Mouse (Mus musculus): ENCODE results near the gene Sort1. TPM values are rescaled to one million over a fixed set of nuclear protein-coding genes. Genes with fewer than 3 reads are reported as not detected.
"Not testable (repeated sequence)": the region's sequence is repeated elsewhere in the genome, so short reads cannot be mapped to it uniquely, and the experiment has no call there.

The Sort1 gene
- polyA plus RNA-seq (2015; fragmentation: Nextera tagmentation; extraction: Ambion mirVana): 3.8 and 4.4 TPM in 2 replicates

GRCm38 (mm10) chr3:108283781-108284601 is at the start of gene Sort1:
Gene Sort1 (plus strand): TSS chr3:108284082.
- Histone ChIP-seq H3K4me1 (replicated peaks) (peaks cover 40% of the 10 kb centered on the region), H3K36me3 (replicated peaks) (peaks cover 8% of the 10 kb centered on the region), H3K9ac (peak within 1 kb of the TSS; percentile 48), H3K27ac (replicated peaks) (peak within 1 kb of the TSS; percentile 53; the same call in 1 of the 2 replicates), H3K4me3 (replicated peaks) (peak within 1 kb of the TSS; percentile 67), H3K27me3 (peaks cover 37% of the 10 kb centered on the region), H3K4me2 (peak within 1 kb of the TSS; percentile 83), H3K9me3 (replicated peaks) (no peaks in the 10 kb centered on the region)
- under 1% methylated on average over 109 of the region's 109 CpGs for WGBS (ENCODE audit: insufficient replicate concordance)
- peak; percentile 87 for ATAC-seq (ENCODE audit: insufficient read depth)

DNA sequence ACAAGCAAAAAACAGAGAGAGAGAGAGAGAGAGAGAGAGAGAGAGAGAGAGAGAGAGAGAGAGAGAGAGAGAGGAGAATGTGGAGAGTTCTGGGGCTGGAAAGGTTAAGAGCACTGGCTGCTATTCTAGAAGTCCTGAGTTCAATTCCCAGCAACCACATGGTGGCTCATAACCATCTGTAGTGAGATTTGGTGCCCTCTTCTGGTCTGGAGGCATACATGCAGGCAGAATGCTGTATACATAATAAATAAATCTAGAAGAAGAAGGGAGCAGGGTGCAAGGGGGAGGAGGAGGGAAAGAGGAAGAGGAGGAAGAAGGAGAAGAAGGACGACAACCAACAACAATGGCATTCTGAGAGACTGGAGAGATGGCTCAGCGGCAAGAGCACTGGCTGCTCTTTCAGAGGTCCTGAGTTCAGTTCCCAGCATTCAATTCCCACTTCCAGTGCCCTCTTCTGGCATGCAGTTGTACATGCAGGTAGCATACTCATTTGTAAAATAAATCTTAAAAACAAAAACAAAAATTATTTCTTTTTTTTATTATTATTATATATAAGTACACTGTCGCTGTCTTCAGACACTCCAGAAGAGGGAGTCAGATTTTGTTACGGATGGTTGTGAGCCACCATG is 46.3 kb upstream of the Sort1 start:
- not testable (repeated sequence) for H3K4me2 ChIP-seq; H3K27ac ChIP-seq (replicated peaks); H3K36me3 ChIP-seq (replicated peaks); H3K9me3 ChIP-seq (replicated peaks); H3K4me3 ChIP-seq (replicated peaks); H3K4me1 ChIP-seq (replicated peaks); H3K27me3 ChIP-seq; H3K9ac ChIP-seq; ATAC-seq (ENCODE audit: insufficient read depth)
- WGBS (ENCODE audit: insufficient replicate concordance): 76% methylated on average over 4 of the region's 4 CpGs

GRCm38 (mm10) chr3:108241243-108241839 is 42.5 kb upstream of the Sort1 start:
- H3K4me2 ChIP-seq: no peak overlapping the region
- H3K4me1 ChIP-seq (replicated peaks): no peaks in the 10 kb centered on the region
- no peak overlapping the region for H3K27ac ChIP-seq (replicated peaks)
- H3K9me3 ChIP-seq (replicated peaks): no peaks in the 10 kb centered on the region
- H3K27me3 ChIP-seq: no peaks in the 10 kb centered on the region
- ATAC-seq (ENCODE audit: insufficient read depth): no peak
- H3K4me3 ChIP-seq (replicated peaks): no peak overlapping the region
- no peaks in the 10 kb centered on the region for H3K36me3 ChIP-seq (replicated peaks)
- no peak overlapping the region for H3K9ac ChIP-seq
- WGBS (ENCODE audit: insufficient replicate concordance): 71% methylated on average over 3 of the region's 3 CpGs

DNA sequence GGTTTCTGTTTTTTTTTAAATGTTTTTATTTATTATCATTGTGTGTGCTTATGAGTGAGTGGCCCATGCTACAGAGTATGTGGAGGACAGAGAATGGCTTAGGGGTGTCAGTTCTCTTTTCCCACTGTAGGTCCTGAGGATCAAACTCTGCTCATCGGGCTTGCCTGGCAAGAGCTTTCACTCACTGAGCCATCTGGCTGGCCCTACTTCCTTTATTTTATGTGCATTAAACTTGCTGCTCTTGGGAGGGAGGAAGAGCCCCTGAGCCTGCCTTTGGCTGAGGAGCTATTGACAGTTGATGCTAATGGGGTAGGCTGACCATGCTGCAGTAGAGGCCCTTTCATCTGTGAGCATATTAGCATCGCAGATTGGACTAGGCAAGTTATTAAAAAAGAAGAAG is 37.0 kb upstream of the Sort1 start:
- Histone ChIP-seq H3K4me2 (no peak overlapping the region), H3K4me1 (replicated peaks) (no peaks in the 10 kb centered on the region), H3K9me3 (replicated peaks) (no peaks in the 10 kb centered on the region), H3K27me3 (no peaks in the 10 kb centered on the region), H3K27ac (replicated peaks) (no peak overlapping the region), H3K36me3 (replicated peaks) (no peaks in the 10 kb centered on the region), H3K4me3 (replicated peaks) (no peak overlapping the region), H3K9ac (no peak overlapping the region)
- WGBS (ENCODE audit: insufficient replicate concordance): 53% methylated on average over 2 of the region's 2 CpGs
- no peak for ATAC-seq (ENCODE audit: insufficient read depth)

DNA sequence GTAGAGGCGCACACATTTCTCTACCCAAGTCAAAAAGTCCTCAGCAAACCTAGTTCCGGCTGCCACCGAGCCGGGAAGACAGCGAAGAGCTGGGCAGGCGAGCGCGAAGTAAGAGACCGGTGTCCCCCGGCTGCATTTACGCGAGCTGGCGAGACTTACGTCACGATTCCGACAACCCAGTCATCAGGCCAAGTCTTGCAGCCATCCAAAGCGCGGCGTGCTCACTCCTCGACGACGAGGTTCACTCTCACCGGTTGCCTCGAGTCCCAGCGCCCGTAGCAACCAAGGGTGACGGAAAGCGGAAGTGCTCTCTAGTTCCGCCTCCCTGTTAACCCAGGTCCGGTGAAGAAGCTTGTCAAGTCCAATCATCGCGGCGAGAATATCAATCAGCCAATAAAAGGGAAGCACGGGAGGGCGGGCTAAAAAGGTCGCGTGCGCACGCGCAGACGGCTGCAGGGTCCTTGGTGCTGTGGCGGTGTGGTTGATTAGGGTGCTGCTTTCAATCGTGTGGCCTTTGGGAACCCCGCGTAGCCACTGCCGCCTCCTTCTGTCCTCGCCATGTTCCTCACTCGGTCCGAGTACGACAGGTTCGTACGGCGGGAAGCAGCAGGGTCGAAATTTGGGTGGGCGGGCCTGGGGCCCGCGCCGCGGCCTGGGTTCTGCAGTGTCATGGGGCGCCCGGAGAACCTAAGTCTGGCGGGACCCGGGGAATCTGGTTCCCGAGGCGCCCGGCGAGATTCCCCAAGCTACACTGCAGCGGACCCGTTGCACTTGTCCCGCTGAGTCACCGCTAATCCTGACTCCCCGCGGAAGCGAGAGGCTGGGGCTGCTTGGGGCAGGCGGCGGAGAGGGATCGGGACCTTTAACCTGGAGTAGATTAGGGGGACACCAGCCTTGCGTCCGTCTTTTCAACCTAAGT is 26.9 kb upstream of the Sort1 start, which contains the start of gene Psma5:
Psma5 (plus strand) TSS at position 208 of the 919 bp plus-strand sequence.
- peak; percentile 97 for ATAC-seq (ENCODE audit: insufficient read depth)
- Histone ChIP-seq H3K36me3 (replicated peaks) (peaks cover 3% of the 10 kb centered on the region), H3K27me3 (no peaks in the 10 kb centered on the region), H3K9me3 (replicated peaks) (no peaks in the 10 kb centered on the region), H3K27ac (replicated peaks) (peak within 1 kb of the TSS; percentile 90), H3K9ac (peak within 1 kb of the TSS; percentile 85), H3K4me2 (peak within 1 kb of the TSS; percentile 87), H3K4me1 (replicated peaks) (peaks cover 25% of the 10 kb centered on the region), H3K4me3 (replicated peaks) (peak within 1 kb of the TSS; percentile 90)
- under 1% methylated on average over 79 of the region's 79 CpGs for WGBS (ENCODE audit: insufficient replicate concordance)

DNA sequence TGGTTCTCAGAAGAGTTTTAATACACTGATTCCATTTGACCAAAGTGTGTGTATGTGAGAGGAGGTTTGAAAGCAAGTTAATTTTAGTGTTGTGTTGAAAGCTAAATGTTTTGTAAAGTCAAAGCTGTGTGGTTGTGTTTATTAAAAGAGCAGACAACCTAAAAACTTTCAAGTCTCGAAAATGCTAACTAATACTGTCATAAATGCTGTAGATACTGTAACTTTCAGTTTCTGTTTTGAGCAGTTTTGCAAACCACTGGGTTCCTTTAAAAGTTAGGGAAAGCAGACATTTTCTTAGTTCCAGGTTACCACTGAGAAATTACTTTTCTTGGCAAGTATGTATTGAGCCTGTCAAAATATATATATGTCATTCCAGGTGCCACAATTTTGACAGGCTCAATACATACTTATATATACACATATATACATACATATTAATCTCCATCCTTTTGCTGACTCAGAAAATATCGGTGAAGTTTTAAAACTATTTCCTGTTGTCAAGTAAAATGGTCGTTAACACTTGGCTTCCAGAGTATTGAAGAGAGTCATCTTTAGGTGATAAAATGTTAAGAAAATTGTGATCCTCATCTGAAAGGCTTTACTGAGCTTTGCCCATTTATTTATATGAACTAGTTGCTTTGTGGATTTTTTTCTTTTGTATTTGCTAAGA is 25.9 kb upstream of the Sort1 start:
- Histone ChIP-seq H3K4me2 (peak overlapping the region; percentile 87), H3K4me3 (replicated peaks) (peak overlapping the region; percentile 90), H3K36me3 (replicated peaks) (peaks cover 11% of the 10 kb centered on the region), H3K4me1 (replicated peaks) (peaks cover 25% of the 10 kb centered on the region), H3K9ac (peak overlapping the region; percentile 85), H3K27ac (replicated peaks) (peak overlapping the region; percentile 90), H3K9me3 (replicated peaks) (no peaks in the 10 kb centered on the region), H3K27me3 (no peaks in the 10 kb centered on the region)
- ATAC-seq (ENCODE audit: insufficient read depth): no peak
- WGBS (ENCODE audit: insufficient replicate concordance): 23% methylated on average over 3 of the region's 3 CpGs

GRCm38 (mm10) chr3:108259319-108259718 is 24.6 kb upstream of the Sort1 start:
- Histone ChIP-seq H3K4me3 (replicated peaks) (no peak overlapping the region; the same call in 1 of the 2 replicates), H3K9me3 (replicated peaks) (no peaks in the 10 kb centered on the region), H3K27ac (replicated peaks) (no peak overlapping the region), H3K4me1 (replicated peaks) (peaks cover 25% of the 10 kb centered on the region), H3K4me2 (peak overlapping the region; percentile 87; the same call in 1 of the 2 replicates), H3K9ac (no peak overlapping the region), H3K27me3 (no peaks in the 10 kb centered on the region), H3K36me3 (replicated peaks) (peaks cover 18% of the 10 kb centered on the region)
- 34% methylated on average over 3 of the region's 3 CpGs for WGBS (ENCODE audit: insufficient replicate concordance)
- ATAC-seq (ENCODE audit: insufficient read depth): no peak

GRCm38 (mm10) chr3:108279495-108279894 is 4.4 kb upstream of the Sort1 start:
- not testable (repeated sequence) for H3K4me3 ChIP-seq (replicated peaks); H3K4me2 ChIP-seq; H3K27ac ChIP-seq (replicated peaks); H3K9ac ChIP-seq; ATAC-seq (ENCODE audit: insufficient read depth); H3K9me3 ChIP-seq (replicated peaks)
- Histone ChIP-seq H3K36me3 (replicated peaks) (peaks cover 52% of the 10 kb centered on the region), H3K27me3 (peaks cover 19% of the 10 kb centered on the region), H3K4me1 (replicated peaks) (peaks cover 13% of the 10 kb centered on the region)
- 72% methylated on average over 5 of the region's 5 CpGs for WGBS (ENCODE audit: insufficient replicate concordance)

DNA sequence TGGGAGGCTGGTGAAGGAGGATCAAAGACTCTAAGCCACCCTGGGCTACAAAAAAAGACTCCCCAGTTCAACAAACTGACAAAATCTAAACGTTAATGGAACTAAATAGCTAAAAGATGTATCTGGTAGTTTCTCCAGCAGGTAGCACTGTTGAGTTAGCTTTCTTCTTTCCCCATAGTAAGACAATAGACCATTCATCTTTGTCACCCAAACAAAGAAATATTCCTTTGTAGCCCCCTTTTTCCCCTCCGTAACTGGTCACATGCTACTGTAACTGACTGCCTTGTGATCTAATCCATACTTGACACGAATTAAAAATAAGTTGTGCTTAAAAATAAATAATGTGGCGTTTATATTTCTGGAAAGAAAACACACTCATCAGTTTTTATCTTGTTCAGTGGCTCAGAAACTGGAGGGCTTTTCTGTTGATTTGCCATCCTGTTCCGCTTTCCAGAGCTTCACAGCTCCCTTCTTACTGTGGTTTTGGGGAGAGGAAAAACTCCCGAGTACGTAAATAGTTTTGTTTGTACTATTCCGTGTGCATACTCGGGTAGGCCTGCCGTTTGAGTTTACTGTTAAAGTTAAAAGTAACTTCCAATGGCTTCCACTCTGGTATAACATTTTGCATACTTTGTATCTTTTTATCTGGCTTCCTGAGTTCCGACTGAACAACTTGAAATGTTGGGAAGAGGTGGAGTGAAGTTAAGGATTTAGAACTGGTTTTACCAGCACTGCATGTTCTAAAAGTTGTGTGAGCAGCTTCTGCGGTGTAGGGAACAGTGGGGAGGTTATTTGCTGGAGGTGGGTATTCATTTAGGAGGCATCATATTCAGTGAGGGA is 1.3 kb upstream of the Sort1 start:
- WGBS (ENCODE audit: insufficient replicate concordance): 16% methylated on average over 12 of the region's 12 CpGs
- ATAC-seq (ENCODE audit: insufficient read depth): no peak
- Histone ChIP-seq H3K27ac (replicated peaks) (no peak overlapping the region), H3K4me2 (peak overlapping the region; percentile 83), H3K27me3 (peaks cover 37% of the 10 kb centered on the region), H3K36me3 (replicated peaks) (peaks cover 21% of the 10 kb centered on the region), H3K4me3 (replicated peaks) (peak overlapping the region; percentile 67; the same call in 1 of the 2 replicates), H3K9ac (no peak overlapping the region), H3K9me3 (replicated peaks) (no peaks in the 10 kb centered on the region), H3K4me1 (replicated peaks) (peaks cover 26% of the 10 kb centered on the region)

Measured in liver, embryonic 15.5 days (tissue).